Mouse (Mus musculus): Measurements from ENCODE around the gene Zranb3.

GRCm38 (mm10) chr1:128002159-128002558 is 100.7 kb downstream of the Zranb3 start:
- TF ChIP-seq CTCF (IDR thresholded peaks at IDR 0.05; ENCODE audit: insufficient read depth, low read length), result no peak
- TF ChIP-seq POLR2A (IDR thresholded peaks at IDR 0.05; ENCODE audit: borderline replicate concordance, extremely low read depth, low read depth, low read length), result no peak
